ENCODE assay signal across 19 mouse cellular contexts in genomic region chr1:127834202-127834601, GRCm38 (mm10). TPM values are rescaled to one million over a fixed set of nuclear protein-coding genes. Genes with fewer than 3 reads are reported as not detected.
"Had no signal": no experiment of that assay in that cellular context is flagged by ENCODE, and none has a peak within 500 bp of the region (broad histone marks: within the 10 kb centered on the region; RNA-seq: fewer than 3 reads in every experiment).

No protein-coding gene starts in this region.

- DNase-seq: lung, adult 18-20 months; lung, embryonic 14.5 days; lung, postnatal 10 days; lung, postnatal 4 days; midbrain, embryonic 14.5 days; right cerebral cortex, adult 18-20 months; right cerebral cortex, postnatal 25 days; right cerebral cortex, postnatal 4 days; spleen, adult 18-20 months; thymus, adult 18-20 months; thymus, postnatal 25 days; thymus, postnatal 4 days had no signal

- H3K4me1 ChIP-seq: limb, embryonic 15.5 days; liver, embryonic 15.5 days; midbrain, embryonic 12.5 days; neural tube, embryonic 12.5 days had no signal

- H3K4me3 ChIP-seq: limb, embryonic 15.5 days; liver, embryonic 15.5 days; midbrain, embryonic 12.5 days; neural tube, embryonic 12.5 days had no signal

- H3K4me2 ChIP-seq: limb, embryonic 15.5 days; liver, embryonic 15.5 days; lung, embryonic 14.5 days; midbrain, embryonic 12.5 days; neural tube, embryonic 12.5 days had no signal

- H3K27ac ChIP-seq: limb, embryonic 15.5 days; liver, embryonic 15.5 days; midbrain, embryonic 12.5 days; neural tube, embryonic 12.5 days had no signal

- H3K9me3 ChIP-seq: limb, embryonic 15.5 days; liver, embryonic 15.5 days; midbrain, embryonic 12.5 days; neural tube, embryonic 12.5 days had no signal

- H3K36me3 ChIP-seq: limb, embryonic 15.5 days; liver, embryonic 15.5 days; midbrain, embryonic 12.5 days; neural tube, embryonic 12.5 days had no signal

- H3K9ac ChIP-seq: limb, embryonic 15.5 days; liver, embryonic 15.5 days; lung, embryonic 14.5 days; midbrain, embryonic 12.5 days; neural tube, embryonic 12.5 days had no signal

- H3K27me3 ChIP-seq: limb, embryonic 15.5 days; liver, embryonic 15.5 days; midbrain, embryonic 12.5 days; neural tube, embryonic 12.5 days had no signal

RNA-seq across cellular contexts. Expression of gene Map3k19, which starts 20.6 kb away (rescaled TPM):
- polyA plus RNA-seq: limb, embryonic 15.5 days; neural tube, embryonic 12.5 days; small intestine, adult 2 months; stomach, embryonic 14.5 days; stomach, embryonic 16.5 days had no signal
